In genomic region chr16:94890056-94890455, GRCm38 (mm10) we compare ENCODE assay signal across 8 mouse cellular contexts.
A peak's percentile ranks its signal among the peaks of the same experiment; 100 is the strongest.
DNase-seq lines count a peak whose midpoint lies in the region; ATAC-seq lines count a peak whose summit lies in the region.

No protein-coding gene starts in this region.

- peak; percentile 21 for DNase-seq in adrenal gland, adult 2 months
- no peak for DNase-seq in adrenal gland, adult 18-20 months (ENCODE audit: low spot score in 2 of 2)
- DNase-seq in layer of hippocampus, adult 9-11 months, result peak; percentile 47
- no peak for DNase-seq in layer of hippocampus, postnatal 14 days (ENCODE audit: low spot score in 2 of 2)
- DNase-seq in adrenal gland, postnatal 25 days, result peak; percentile 22
- DNase-seq in cerebellum, postnatal 14 days, result peak; percentile 80 to 82
- no peak for DNase-seq in spleen, postnatal 10 days (ENCODE audit: low spot score in 2 of 2)

- no peak for ATAC-seq in erythroblast, adult 5-6 weeks (replicated peaks; ENCODE audit: low FRiP score, poor library complexity, severe bottlenecking)

Comparison
In these comparisons a context has a peak if more than half of its experiments do, and no peak if none do; other contexts are left out.
1. DNase-seq: peak in adrenal gland, adult 2 months (single experiment), layer of hippocampus, adult 9-11 months (single experiment), adrenal gland, postnatal 25 days (single experiment) and cerebellum, postnatal 14 days (2 of 2); none in adrenal gland, adult 18-20 months (0 of 2), layer of hippocampus, postnatal 14 days (0 of 2) and spleen, postnatal 10 days (0 of 2).